Mouse (Mus musculus) lung, adult 2 months (tissue): ENCODE measurements around the gene Icmt. TPM values are rescaled to one million over a fixed set of nuclear protein-coding genes. Genes with fewer than 3 reads are reported as not detected.

ENCODE experiments used
- DNase-seq: peaks from one replicate; pipeline ENCODE4 v3.0.0; 2022
- H3K4me1 ChIP-seq: fragments of 200-500 bp; 2 replicates; pipeline ENCODE4 v1.6.1; 2011; ENCODE audit warnings: low read length; ENCODE audit not compliant: control insufficient read depth, insufficient read depth
- H3K4me3 ChIP-seq: fragments of 200-500 bp; replicated peaks from 2 replicates; pipeline ENCODE3; 2011; ENCODE audit warnings: low read depth, mild to moderate bottlenecking, control low read depth, low read length; ENCODE audit errors: extremely low read depth
- CTCF ChIP-seq: fragments of 200-500 bp; IDR thresholded peaks from 2 replicates; pipeline ENCODE4 v1.5.1; 2011; ENCODE audit warnings: mild to moderate bottlenecking, low read length, control low read depth; ENCODE audit not compliant: insufficient read depth
- POLR2A ChIP-seq: fragments of 200-500 bp; IDR thresholded peaks from 2 replicates; pipeline ENCODE4 v1.6.1; 2011; ENCODE audit warnings: low read depth, mild to moderate bottlenecking, control low read depth, low read length, borderline replicate concordance; ENCODE audit errors: extremely low read depth
- WGBS: fragments of 180-500 bp; shearing (Covaris S2); methylation state at CpG from one replicate; pipeline ENCODE4 v1.1.7; 2018; 5-methylcytosine and 5-hydroxymethylcytosine counted together
- polyA plus RNA-seq: library from polyadenylated mRNA; depleted of rRNA; stranded (reverse); fragments of >200 nt; gene quantifications from 2 replicates; pipeline ENCODE4 v1.2.3, GENCODE M21; 2012

Icmt gene
- polyA plus RNA-seq, 1 experiment: 36.4 TPM

DNA sequence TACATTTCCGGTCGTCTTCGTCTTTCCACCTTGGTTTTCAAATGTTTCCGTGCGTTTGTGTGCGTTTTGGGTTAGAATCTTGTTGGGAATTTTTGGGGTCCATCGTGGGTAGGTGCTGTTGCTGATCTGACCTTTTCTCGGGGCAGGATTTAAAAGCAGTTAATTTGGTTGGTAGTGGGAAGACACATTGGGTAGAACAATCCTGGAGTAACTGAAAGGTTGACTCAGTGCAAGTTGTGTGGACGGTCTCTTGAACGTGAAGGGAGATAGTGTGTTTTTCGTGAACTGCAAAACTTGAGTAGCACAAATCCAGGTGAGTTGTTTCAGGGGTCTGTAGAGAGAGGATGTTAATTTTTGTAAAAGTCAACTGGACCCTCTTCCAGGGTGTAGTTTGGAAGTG lies 29.5 kb downstream of the Icmt start:
- peak overlapping the region; percentile 85 for H3K4me3 ChIP-seq
- 3% methylated on average over 11 of the region's 11 CpGs for WGBS
- peaks cover 8% of the 10 kb centered on the region for H3K4me1 ChIP-seq
- TF ChIP-seq POLR2A (no peak), CTCF (no peak)
- no peak for DNase-seq

DNA sequence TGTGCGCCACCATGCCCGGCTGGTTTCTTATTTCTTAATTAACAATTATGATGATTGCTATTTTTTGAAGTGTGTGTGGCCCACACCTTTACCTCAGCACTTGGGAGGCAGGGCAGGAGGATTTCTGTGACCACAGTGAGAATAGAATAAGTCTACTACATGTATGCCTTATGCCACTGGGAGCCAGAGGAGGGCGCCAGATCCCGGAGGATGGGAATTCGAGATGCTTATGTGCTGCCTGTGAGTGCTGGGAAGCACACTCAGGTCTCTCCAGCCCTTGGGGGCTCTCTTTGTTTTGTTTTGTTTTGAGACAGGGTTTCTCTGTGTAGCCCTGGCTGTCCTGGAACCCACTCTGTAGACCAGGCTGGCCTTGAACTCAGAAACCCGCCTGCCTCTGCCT lies 31.7 kb downstream of the Icmt start:
- no peak for DNase-seq
- Histone ChIP-seq H3K4me3 (no peak overlapping the region), H3K4me1 (peaks cover 8% of the 10 kb centered on the region)
- peak; percentile 44 for TF ChIP-seq CTCF
- no peak for TF ChIP-seq POLR2A
- 74% methylated on average over 6 of the region's 6 CpGs for WGBS

DNA sequence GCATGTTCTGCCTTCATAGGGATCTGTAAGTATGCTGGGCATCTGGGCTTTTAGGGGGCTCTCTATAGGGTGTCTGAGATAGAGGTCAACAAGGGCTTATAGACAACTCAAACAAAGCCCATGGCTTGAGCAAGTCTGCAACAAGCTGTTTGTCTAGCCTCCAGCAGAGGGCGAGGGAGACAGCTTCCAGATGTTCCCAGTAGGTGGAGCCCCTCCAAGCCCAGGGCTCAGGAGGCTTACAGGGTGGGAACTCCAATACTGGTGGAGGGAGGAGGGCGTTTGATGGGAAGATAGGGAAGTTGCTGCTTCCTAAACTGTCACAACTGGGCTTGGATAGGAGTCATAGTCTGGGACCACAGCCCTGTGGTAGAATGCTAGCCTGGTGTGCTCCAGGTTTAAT lies 35.9 kb downstream of the Icmt start:
- peak; percentile 54 for DNase-seq
- WGBS: 15% methylated on average over 2 of the region's 2 CpGs
- H3K4me3 ChIP-seq: no peak overlapping the region

DNA sequence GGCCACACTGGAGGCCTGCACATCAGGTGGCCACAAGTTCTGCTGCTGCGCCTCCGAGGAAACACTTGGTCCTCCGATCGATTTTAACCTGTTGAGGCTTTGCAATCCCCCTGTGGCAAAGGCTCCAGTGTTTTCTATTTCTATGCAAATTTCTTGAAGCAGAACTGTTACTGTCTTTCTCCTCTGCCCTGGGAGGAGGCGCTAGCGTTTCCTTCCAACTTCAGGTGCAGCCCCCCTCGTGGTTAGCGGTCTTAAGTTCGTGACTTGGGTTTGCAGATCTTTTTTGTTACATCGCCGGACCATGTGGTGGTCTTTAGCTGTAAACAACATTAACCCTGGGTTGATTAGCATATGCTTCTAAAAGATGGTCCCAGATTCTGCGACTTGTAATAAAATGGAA lies 36.6 kb downstream of the Icmt start:
- TF ChIP-seq CTCF: no peak
- no peak for TF ChIP-seq POLR2A
- no peaks in the 10 kb centered on the region for H3K4me1 ChIP-seq
- no peak overlapping the region for H3K4me3 ChIP-seq
- 94% methylated on average over 12 of the region's 12 CpGs for WGBS
- DNase-seq: no peak

More for the DNA sequence above, 35.9 kb downstream of the Icmt start:
- H3K4me1 ChIP-seq: no peaks in the 10 kb centered on the region
- TF ChIP-seq POLR2A: no peak
- peak; percentile 99 for TF ChIP-seq CTCF

DNA sequence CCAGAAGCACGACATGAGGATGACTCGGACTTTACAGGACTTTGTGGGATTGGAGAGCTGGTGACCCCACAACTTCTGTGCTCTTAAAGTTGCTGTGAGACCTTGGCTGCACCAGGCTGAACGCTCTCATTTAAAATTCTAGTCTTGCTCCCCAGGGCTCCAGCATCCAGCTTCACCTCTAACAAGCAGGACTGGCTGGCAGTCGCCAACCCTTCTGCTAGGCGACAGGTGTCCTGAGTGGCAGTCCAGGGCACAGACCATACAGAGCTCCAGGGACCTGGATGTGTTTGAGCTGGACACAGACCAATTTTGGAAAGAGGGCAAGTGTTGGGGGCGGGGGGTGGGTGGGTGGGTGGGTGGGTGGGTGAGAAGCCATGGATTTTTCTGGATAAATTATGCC lies 40.7 kb downstream of the Icmt start:
- TF ChIP-seq CTCF (no peak), POLR2A (no peak)
- Histone ChIP-seq H3K4me1 (no peaks in the 10 kb centered on the region), H3K4me3 (no peak overlapping the region)
- 35% methylated on average over 6 of the region's 6 CpGs for WGBS
- no peak for DNase-seq

DNA sequence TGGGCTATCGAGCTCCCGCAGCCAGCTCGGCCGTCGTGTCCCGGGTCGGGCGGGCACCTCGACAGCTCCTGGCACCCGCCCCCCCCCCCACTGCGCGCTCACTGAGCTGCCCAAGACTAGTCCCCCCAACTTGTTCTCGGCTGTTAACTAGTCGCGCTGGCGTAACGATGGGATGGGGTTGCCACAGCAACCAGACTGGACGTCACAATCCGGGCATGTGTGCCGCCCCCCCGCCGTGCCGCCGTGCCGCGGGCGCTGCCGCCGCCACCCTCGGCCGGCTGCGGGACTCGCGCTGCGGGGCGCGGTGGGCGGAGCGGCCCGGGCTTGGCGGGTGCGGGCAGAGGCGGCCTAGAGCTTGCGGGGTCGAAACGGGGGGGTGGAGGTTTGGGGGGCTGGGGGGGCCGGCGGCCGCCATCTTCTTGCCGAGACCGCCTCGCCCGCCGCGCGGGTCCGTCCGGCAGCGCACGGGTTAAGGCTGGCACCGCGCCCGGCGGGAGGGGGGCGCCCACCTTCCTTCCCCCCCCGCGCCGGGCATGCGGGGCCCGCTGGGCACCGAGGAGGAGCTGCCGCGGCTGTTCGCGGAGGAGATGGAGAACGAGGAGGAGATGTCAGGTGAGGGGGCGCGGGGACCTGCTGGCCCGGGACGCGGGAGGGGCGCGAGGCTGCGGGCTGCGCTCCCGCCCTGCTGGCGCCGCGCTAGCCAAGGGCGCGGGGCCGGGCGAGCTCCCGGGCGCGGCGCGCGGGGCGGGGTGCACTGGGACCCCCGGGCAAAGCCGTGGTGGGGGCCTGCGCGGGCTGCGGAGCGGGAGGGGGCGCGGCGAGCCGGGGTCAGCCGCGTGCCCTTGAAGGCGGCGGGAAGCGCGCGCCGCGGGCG lies 41.6 kb downstream of the Icmt start, which contains the start of gene Chd5:
TSS of gene Chd5 (plus strand) at position 233 of the 874 bp plus-strand sequence.
- Histone ChIP-seq H3K4me3 (no peak within 1 kb of the TSS), H3K4me1 (no peaks in the 10 kb centered on the region)
- DNase-seq: no peak
- TF ChIP-seq POLR2A (no peak), CTCF (no peak)
- 1% methylated on average over 103 of the region's 120 CpGs for WGBS

DNA sequence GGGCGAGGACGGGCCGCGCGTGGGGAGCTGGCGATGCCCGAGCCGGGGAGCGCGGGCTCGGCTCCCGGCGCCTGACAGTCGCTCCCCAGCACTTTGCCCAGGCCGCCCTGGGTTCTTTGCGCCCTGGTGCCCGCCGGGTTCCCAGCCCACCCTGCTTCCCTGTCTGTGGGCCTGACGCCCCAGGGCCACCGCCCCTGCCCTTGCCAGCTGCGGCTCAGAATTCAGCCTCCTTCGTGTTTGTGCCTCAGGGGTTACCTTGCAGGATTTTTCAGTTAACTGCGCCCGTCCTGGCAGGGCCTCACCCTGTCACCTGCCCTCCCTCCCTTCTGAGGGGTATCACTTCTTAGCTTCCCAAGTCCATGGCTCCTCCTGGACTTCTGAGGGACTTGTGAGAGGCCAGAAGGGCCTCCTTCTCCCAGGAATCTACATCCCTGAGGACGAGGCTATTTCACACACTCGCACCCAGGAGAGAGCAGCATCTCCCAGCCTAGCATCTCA lies 42.3 kb downstream of the Icmt start:
- DNase-seq: no peak
- no peak for TF ChIP-seq POLR2A
- no peak for TF ChIP-seq CTCF
- Histone ChIP-seq H3K4me1 (no peaks in the 10 kb centered on the region), H3K4me3 (no peak overlapping the region)
- 3% methylated on average over 26 of the region's 26 CpGs for WGBS

DNA sequence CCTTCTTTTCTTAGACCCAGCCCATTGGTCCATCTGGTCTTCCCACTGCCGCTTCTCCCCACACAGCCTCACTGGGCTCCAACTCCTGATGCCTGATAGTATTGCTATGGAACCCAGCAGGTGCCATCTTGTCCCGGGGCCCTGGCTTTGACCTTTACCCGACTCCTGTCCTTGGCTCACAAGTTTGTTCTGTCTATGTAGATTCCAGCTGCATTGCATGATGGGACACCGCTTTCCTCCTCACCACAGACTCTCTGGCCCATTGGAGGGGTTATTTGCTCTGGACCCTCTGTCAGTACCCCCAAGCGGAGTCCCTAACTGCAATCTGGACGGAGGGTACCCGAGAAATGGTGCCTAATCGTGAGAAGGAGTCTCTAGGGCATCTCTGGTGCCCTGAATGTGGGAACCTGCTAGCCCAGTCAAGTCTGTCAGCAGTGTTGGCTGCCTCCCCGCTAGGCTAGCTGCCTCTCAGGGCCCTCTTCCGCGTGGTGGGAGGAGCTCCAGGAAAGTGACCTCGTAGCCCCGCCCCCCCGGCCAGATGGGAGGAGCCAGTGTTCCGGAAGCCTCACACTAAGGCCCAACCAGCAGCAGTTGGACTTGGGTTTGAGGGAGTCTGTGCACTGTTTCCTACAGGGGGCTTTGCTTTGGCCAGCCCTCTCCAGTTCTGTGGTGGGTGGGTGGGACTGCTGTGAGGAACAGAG lies 43.7 kb downstream of the Icmt start:
- 40% methylated on average over 15 of the region's 15 CpGs for WGBS
- no peak overlapping the region for H3K4me3 ChIP-seq
- no peak for DNase-seq
- peaks cover 7% of the 10 kb centered on the region; the same call in 1 of the 2 replicates for H3K4me1 ChIP-seq
- TF ChIP-seq CTCF (no peak), POLR2A (no peak)

DNA sequence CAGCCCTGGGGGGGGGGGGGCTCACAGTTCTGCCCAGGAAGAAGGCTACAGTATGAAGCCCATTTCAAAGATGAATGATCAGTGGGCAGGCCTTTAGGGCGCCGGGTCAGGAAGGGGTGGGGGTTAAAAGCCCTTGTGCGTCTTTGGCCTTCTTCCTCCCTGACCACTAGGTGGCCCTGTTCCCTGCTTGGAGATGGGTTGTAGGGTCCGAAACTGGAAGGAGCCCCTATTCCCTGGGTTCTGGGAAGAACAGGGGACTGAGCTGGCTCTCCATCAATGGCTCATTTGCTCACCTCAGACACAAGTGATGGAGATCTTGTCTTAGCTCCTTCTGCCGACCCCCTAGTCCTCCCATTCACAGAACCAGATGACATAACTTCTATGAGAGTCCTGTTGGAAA lies 46.3 kb downstream of the Icmt start:
- no peak for TF ChIP-seq POLR2A
- peak; percentile 63 for TF ChIP-seq CTCF
- no peak for DNase-seq
- WGBS: 14% methylated on average over 5 of the region's 5 CpGs

More for the DNA sequence above, 46.3 kb downstream of the Icmt start:
- Histone ChIP-seq H3K4me3 (no peak overlapping the region), H3K4me1 (peaks cover 7% of the 10 kb centered on the region; the same call in 1 of the 2 replicates)
